Mouse (Mus musculus) activated CD4-positive, CD25-positive, alpha-beta regulatory T cell, adult 4 months (primary cell): Measurements from ENCODE around the gene Plbd1. TPM values are rescaled to one million over a fixed set of nuclear protein-coding genes. Genes with fewer than 3 reads are reported as not detected.

Source experiments
- polyA plus RNA-seq, 2 experiments: library from polyadenylated mRNA; unstranded; fragments of 100-300 nt; shearing (Covaris generic); gene quantifications; one replicate each; pipeline ENCODE4 v1.2.1; 2017

The Plbd1 gene
- polyA plus RNA-seq, 2 experiments from 2014 or later = 0.83 to 0.97 TPM

Other genes with a start within 250 kb of the Plbd1 start
- 1 to 10 TPM in 1 of 2 experiments, under 1 TPM in 1; 0.82 to 1.1 TPM for gene E330021D16Rik, start 246.4 kb downstream of the Plbd1 start, polyA plus RNA-seq
- 10 to 100 TPM; 72.8 to 79.5 TPM for gene Atf7ip, start 155.8 kb downstream of the Plbd1 start, polyA plus RNA-seq
- not detected for gene Gucy2c, start 119.8 kb upstream of the Plbd1 start, polyA plus RNA-seq
- gene Hist4h4, start 142.5 kb upstream of the Plbd1 start, polyA plus RNA-seq = 1 to 10 TPM in 1 of 2 experiments, under 1 TPM in 1; 0.96 to 1.2 TPM
- gene H2afj, start 146.3 kb upstream of the Plbd1 start, polyA plus RNA-seq = 100 to 1,000 TPM; 139 to 147 TPM
- gene BC049715, start 165.7 kb upstream of the Plbd1 start, polyA plus RNA-seq = under 1 TPM; 0.48 to 0.60 TPM
- 10 to 100 TPM; 57.8 to 58.8 TPM for gene Wbp11, start 166.3 kb upstream of the Plbd1 start, polyA plus RNA-seq
- not detected for gene Smco3, start 173.5 kb upstream of the Plbd1 start, polyA plus RNA-seq
- 1 to 10 TPM; 1.5 to 1.6 TPM for gene Art4, start 195.8 kb upstream of the Plbd1 start, polyA plus RNA-seq
- gene Mgp, start 213.9 kb upstream of the Plbd1 start, polyA plus RNA-seq = not detected